Mouse (Mus musculus): Measurements from ENCODE around the gene Ubash3b.

GRCm38 (mm10) chr9:41044626-41045025 lies 116.9 kb downstream of the Ubash3b start:
- peak; percentile 12 for TF ChIP-seq CTCF (IDR thresholded peaks at IDR 0.05; ENCODE audit: control insufficient read depth, insufficient read depth, insufficient read length)
- TF ChIP-seq FOSL1 (IDR thresholded peaks at IDR 0.05; ENCODE audit: insufficient read depth, low read length, poor library complexity, severe bottlenecking), result no peak
- no peak for TF ChIP-seq MAX (IDR thresholded peaks at IDR 0.05)
- no peak for TF ChIP-seq MYOG (IDR thresholded peaks at IDR 0.05; ENCODE audit: control insufficient read depth, extremely low read depth, insufficient read length)
- no peak for TF ChIP-seq CEBPB (IDR thresholded peaks at IDR 0.05; ENCODE audit: low read depth)
- TF ChIP-seq USF1 (IDR thresholded peaks at IDR 0.05; ENCODE audit: low read depth), result no peak
- no peak for TF ChIP-seq MYOD1 (IDR thresholded peaks at IDR 0.05; ENCODE audit: control insufficient read depth, insufficient read length, low read depth)
